Mouse (Mus musculus): ENCODE results near the gene Akt3. TPM values are rescaled to one million over a fixed set of nuclear protein-coding genes. Genes with fewer than 3 reads are reported as not detected.

Akt3 gene
- polyA plus RNA-seq, 1 experiment from 2014 or later, result 29.6 TPM

GRCm38 (mm10) chr1:177139652-177140051 is 118.4 kb downstream of the Akt3 start:
- DNase-seq (ENCODE audit: low read depth, low spot score) (no peak), ATAC-seq (no peak)
- ChIA-PET POLR2A (no interaction called here), CTCF (no interaction called here)
- TF ChIP-seq CTCF (IDR thresholded peaks at IDR 0.05), result no peak
- in situ Hi-C loops (cut with MboI; ENCODE audit: low pct_unique_long_range_greater_than_20kb), result no loop called here
- H3K27me3 ChIP-seq, result no peaks in the 10 kb centered on the region

- in situ Hi-C loops (cut with MboI; ENCODE audit: low pct_unique_long_range_greater_than_20kb), result no loop called here
- ATAC-seq (no peak), DNase-seq (ENCODE audit: low read depth, low spot score) (no peak)
- POLR2A ChIA-PET, result no interaction called here
- no peak for TF ChIP-seq CTCF (IDR thresholded peaks at IDR 0.05)
- CTCF ChIA-PET, result no interaction called here
- H3K27me3 ChIP-seq, result no peaks in the 10 kb centered on the region
Observed at GRCm38 (mm10) chr1:177131458-177131857, 126.5 kb downstream of the Akt3 start.

- ATAC-seq (no peak), DNase-seq (ENCODE audit: low read depth, low spot score) (no peak)
- TF ChIP-seq CTCF (IDR thresholded peaks at IDR 0.05), result no peak
- CTCF ChIA-PET, result no interaction called here
- in situ Hi-C loops (cut with MboI; ENCODE audit: low pct_unique_long_range_greater_than_20kb), result no loop called here
- POLR2A ChIA-PET, result no interaction called here
- no peaks in the 10 kb centered on the region for H3K27me3 ChIP-seq
Observed at GRCm38 (mm10) chr1:177126674-177127073, 131.3 kb downstream of the Akt3 start.

- POLR2A ChIA-PET, result no interaction called here
- DNase-seq (ENCODE audit: low read depth, low spot score) (no peak), ATAC-seq (no peak)
- H3K27me3 ChIP-seq, result no peaks in the 10 kb centered on the region
- in situ Hi-C loops (cut with MboI; ENCODE audit: low pct_unique_long_range_greater_than_20kb), result no loop called here
- no peak for TF ChIP-seq CTCF (IDR thresholded peaks at IDR 0.05)
- CTCF ChIA-PET, result no interaction called here
Observed at GRCm38 (mm10) chr1:177110665-177111271, 147.2 kb downstream of the Akt3 start.

GRCm38 (mm10) chr1:177090465-177090864 is 167.5 kb downstream of the Akt3 start:
- DNase-seq (ENCODE audit: low read depth, low spot score), result no peak
- ChIA-PET CTCF (no interaction called here), POLR2A (no interaction called here)
- ATAC-seq, result no peak
- in situ Hi-C loops (cut with MboI; ENCODE audit: low pct_unique_long_range_greater_than_20kb), result no loop called here
- H3K27me3 ChIP-seq, result no peaks in the 10 kb centered on the region
- no peak for TF ChIP-seq CTCF (IDR thresholded peaks at IDR 0.05)

GRCm38 (mm10) chr1:177089515-177089914 is 168.5 kb downstream of the Akt3 start:
- in situ Hi-C loops (cut with MboI; ENCODE audit: low pct_unique_long_range_greater_than_20kb), result no loop called here
- H3K27me3 ChIP-seq, result no peaks in the 10 kb centered on the region
- DNase-seq (ENCODE audit: low read depth, low spot score), result no peak
- ChIA-PET POLR2A (no interaction called here), CTCF (no interaction called here)
- no peak for ATAC-seq
- TF ChIP-seq CTCF (IDR thresholded peaks at IDR 0.05), result no peak

GRCm38 (mm10) chr1:177089048-177089447 is 169.0 kb downstream of the Akt3 start:
- no peak for TF ChIP-seq CTCF (IDR thresholded peaks at IDR 0.05)
- no peaks in the 10 kb centered on the region for H3K27me3 ChIP-seq
- ATAC-seq, result no peak
- POLR2A ChIA-PET, result no interaction called here
- in situ Hi-C loops (cut with MboI; ENCODE audit: low pct_unique_long_range_greater_than_20kb), result no loop called here
- DNase-seq (ENCODE audit: low read depth, low spot score), result no peak
- CTCF ChIA-PET, result no interaction called here

- H3K27me3 ChIP-seq, result no peaks in the 10 kb centered on the region
- DNase-seq (ENCODE audit: low read depth, low spot score), result no peak
- no peak for ATAC-seq
- ChIA-PET POLR2A (no interaction called here), CTCF (no interaction called here)
- in situ Hi-C loops (cut with MboI; ENCODE audit: low pct_unique_long_range_greater_than_20kb), result no loop called here
- TF ChIP-seq CTCF (IDR thresholded peaks at IDR 0.05), result no peak
Observed at GRCm38 (mm10) chr1:177081957-177082645, 175.9 kb downstream of the Akt3 start.

GRCm38 (mm10) chr1:177069161-177069560 is 188.8 kb downstream of the Akt3 start:
- ATAC-seq (no peak), DNase-seq (ENCODE audit: low read depth, low spot score) (no peak)
- in situ Hi-C loops (cut with MboI; ENCODE audit: low pct_unique_long_range_greater_than_20kb), result no loop called here
- POLR2A ChIA-PET, result no interaction called here
- H3K27me3 ChIP-seq, result no peaks in the 10 kb centered on the region
- TF ChIP-seq CTCF (IDR thresholded peaks at IDR 0.05), result no peak
- CTCF ChIA-PET, result no interaction called here

- POLR2A ChIA-PET, result no interaction called here
- TF ChIP-seq CTCF (IDR thresholded peaks at IDR 0.05), result no peak
- no peak for DNase-seq (ENCODE audit: low read depth, low spot score)
- no peak for ATAC-seq
- no peaks in the 10 kb centered on the region for H3K27me3 ChIP-seq
- CTCF ChIA-PET, result no interaction called here
- in situ Hi-C loops (cut with MboI; ENCODE audit: low pct_unique_long_range_greater_than_20kb), result no loop called here
Observed at GRCm38 (mm10) chr1:177067123-177067646, 190.8 kb downstream of the Akt3 start.

GRCm38 (mm10) chr1:177065732-177066131 is 192.3 kb downstream of the Akt3 start:
- no peak for TF ChIP-seq CTCF (IDR thresholded peaks at IDR 0.05)
- ATAC-seq, result no peak
- CTCF ChIA-PET, result no interaction called here

More at GRCm38 (mm10) chr1:177065732-177066131, 192.3 kb downstream of the Akt3 start:
- H3K27me3 ChIP-seq, result no peaks in the 10 kb centered on the region
- POLR2A ChIA-PET, result no interaction called here
- no peak for DNase-seq (ENCODE audit: low read depth, low spot score)
- in situ Hi-C loops (cut with MboI; ENCODE audit: low pct_unique_long_range_greater_than_20kb), result no loop called here
